Mouse (Mus musculus): Measurements from ENCODE around the gene Cfb.
A peak's percentile ranks its signal among the peaks of the same experiment; 100 is the strongest.

- TF ChIP-seq E2F4 (IDR thresholded peaks at IDR 0.05; ENCODE audit: borderline replicate concordance, low read depth, low read length) (no peak), POLR2A (IDR thresholded peaks at IDR 0.05; ENCODE audit: control insufficient read depth in 1 of 2, insufficient read depth in 1 of 2, low read depth in 1 of 2, low read length in 2 of 2, poor library complexity in 1 of 2) (peak in 1 of 2 experiments; percentile 77; a peak in 1 of 4 replicates), MEF2A (IDR thresholded peaks at IDR 0.05; ENCODE audit: extremely low read depth, insufficient replicate concordance, low read depth, low read length, poor library complexity, severe bottlenecking) (no peak), SIN3A (IDR thresholded peaks at IDR 0.05; ENCODE audit: low read length) (peak; percentile 85), MAX (IDR thresholded peaks at IDR 0.05; ENCODE audit: low read length) (peak; percentile 91), POLR2AphosphoS5 (IDR thresholded peaks at IDR 0.05; ENCODE audit: borderline replicate concordance, low read depth, low read length) (no peak), EP300 (IDR thresholded peaks at IDR 0.05; ENCODE audit: low read depth in 1 of 2, low read length in 2 of 2) (no peak), ETS1 (IDR thresholded peaks at IDR 0.05; ENCODE audit: low read depth, low read length) (no peak), ZNF384 (IDR thresholded peaks at IDR 0.05; ENCODE audit: low read depth, low read length) (no peak), CTCF (IDR thresholded peaks at IDR 0.05 in 2 of 3, conservative IDR thresholded peaks at IDR 0.05 in 1 of 3; ENCODE audit: control insufficient read depth in 1 of 3, insufficient read depth in 1 of 3, low read depth in 2 of 3, low read length in 3 of 3, poor library complexity in 1 of 3, severe bottlenecking in 1 of 3) (no peak), RAD21 (IDR thresholded peaks at IDR 0.05; ENCODE audit: low read depth, low read length) (no peak), KAT2A (conservative IDR thresholded peaks at IDR 0.05; ENCODE audit: low read depth, low read length) (peak; percentile 42; the same call in 1 of the 2 replicates), ELF1 (IDR thresholded peaks at IDR 0.05; ENCODE audit: low read depth, low read length) (no peak), MAZ (IDR thresholded peaks at IDR 0.05; ENCODE audit: low read depth, low read length) (peak; percentile 81)
Measured at GRCm38 (mm10) chr17:34898160-34898586, 35.9 kb upstream of the Cfb start, which contains the start of the genes C2 and Ehmt2.

All from MEL (cell line).